ENCODE assay signal across 8 mouse cellular contexts in the genomic region with DNA sequence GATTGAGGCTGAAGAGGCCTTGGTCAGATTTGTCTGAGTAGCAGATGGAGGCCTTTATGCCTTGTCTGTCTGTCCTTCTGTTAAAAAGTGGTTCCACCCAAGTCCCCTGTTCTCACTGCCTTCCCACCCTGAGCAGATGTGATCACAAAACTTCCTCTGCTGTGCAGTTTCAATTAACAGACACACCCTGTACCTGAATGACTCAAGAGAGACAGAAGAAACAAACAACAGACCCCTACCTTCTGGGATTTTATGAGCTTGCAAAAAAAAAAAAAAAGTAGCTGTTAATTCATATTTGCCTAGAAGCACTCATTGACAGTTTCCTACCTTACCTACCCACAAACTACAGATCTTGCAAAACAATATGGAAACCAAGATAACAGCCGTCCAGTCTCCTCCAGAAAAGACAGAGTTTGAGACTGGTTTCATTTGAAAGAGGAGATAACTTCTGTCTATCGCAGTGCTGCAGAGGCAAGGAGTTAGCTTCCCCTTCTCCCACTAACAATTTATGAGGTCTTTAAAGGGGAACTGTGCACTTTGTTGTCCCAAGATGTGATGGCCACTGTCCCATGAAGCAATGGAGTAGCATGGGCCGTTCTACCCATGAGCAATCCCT. TPM values are rescaled to one million over a fixed set of nuclear protein-coding genes. Genes with fewer than 3 reads are reported as not detected.
DNase-seq lines count a peak whose midpoint lies in the region; ATAC-seq and TF ChIP-seq lines count a peak whose summit lies in the region.

No protein-coding gene starts in this region.

- TF ChIP-seq CTCF in forebrain, postnatal 0 days (IDR thresholded peaks at IDR 0.05; ENCODE audit: low read depth): no peak

- no peaks in the 10 kb centered on the region for H3K4me1 ChIP-seq in forebrain, postnatal 0 days (ENCODE audit: insufficient read depth)
- peaks cover 60% of the 10 kb centered on the region for H3K4me1 ChIP-seq in liver, embryonic 12.5 days

- ATAC-seq in forebrain, postnatal 0 days: no peak
- peak; percentile 71 for ATAC-seq in liver, embryonic 12.5 days

- 0 out of 2 replicates have a peak overlapping the region, but pooled peaks have one; percentile 45 for H3K9ac ChIP-seq in forebrain, postnatal 0 days
- peak overlapping the region; percentile 75 for H3K9ac ChIP-seq in liver, embryonic 12.5 days

- 82% methylated on average over 3 of the region's 3 CpGs for WGBS in forebrain, postnatal 0 days
- 12% methylated on average over 3 of the region's 3 CpGs for WGBS in liver, embryonic 12.5 days (ENCODE audit: insufficient replicate concordance)

- H3K27me3 ChIP-seq in forebrain, postnatal 0 days (ENCODE audit: insufficient read depth, low read length): peaks cover 3% of the 10 kb centered on the region
- no peaks in the 10 kb centered on the region for H3K27me3 ChIP-seq in liver, embryonic 12.5 days (replicated peaks)

- H3K4me2 ChIP-seq in forebrain, postnatal 0 days (ENCODE audit: low read depth): peak overlapping the region; percentile 93
- H3K4me2 ChIP-seq in liver, embryonic 12.5 days: peak overlapping the region; percentile 97

- peak overlapping the region; percentile 56; the same call in 1 of the 2 replicates for H3K4me3 ChIP-seq in forebrain, postnatal 0 days (ENCODE audit: low read depth, low read length)
- H3K4me3 ChIP-seq in liver, embryonic 12.5 days: peak overlapping the region; percentile 68

- DNase-seq in 416B (ENCODE audit: low read depth): peak; percentile 73
- DNase-seq in CD4-positive, CD25-positive, alpha-beta regulatory T cell, adult 2 months (ENCODE audit: low read depth, low spot score): peak; percentile 61
- DNase-seq in forebrain, postnatal 0 days: no peak
- no peak for DNase-seq in ovary, postnatal 36 days (ENCODE audit: low spot score)
- no peak for DNase-seq in gastrocnemius, postnatal 10 days
- no peak for DNase-seq in cerebellum, postnatal 25 days
- no peak for DNase-seq in urinary bladder, postnatal 14 days (ENCODE audit: low spot score)

- H3K27ac ChIP-seq in forebrain, postnatal 0 days (ENCODE audit: low read depth, low read length): no peak overlapping the region
- peak overlapping the region; percentile 88 for H3K27ac ChIP-seq in liver, embryonic 12.5 days

- no peaks in the 10 kb centered on the region for H3K36me3 ChIP-seq in forebrain, postnatal 0 days (ENCODE audit: insufficient read depth)
- peaks cover 15% of the 10 kb centered on the region for H3K36me3 ChIP-seq in liver, embryonic 12.5 days

- H3K9me3 ChIP-seq in forebrain, postnatal 0 days (ENCODE audit: low read length): no peaks in the 10 kb centered on the region
- no peaks in the 10 kb centered on the region for H3K9me3 ChIP-seq in liver, embryonic 12.5 days (replicated peaks)

RNA-seq across cellular contexts. Expression of a gene that starts 1.1 kb away (rescaled TPM):
- total RNA-seq in forebrain, postnatal 0 days (2014; rRNA removed): 31.2 and 38.7 TPM in 2 replicates
- polyA plus RNA-seq in forebrain, postnatal 0 days (2015; fragmentation: Nextera tagmentation; extraction: Ambion mirVana): 25.9 and 31.7 TPM in 2 replicates
- 10.0 and 10.5 TPM in 2 replicates for polyA plus RNA-seq in liver, embryonic 12.5 days (2016; fragmentation: Nextera tagmentation; extraction: Ambion mirVana)
- total RNA-seq in gastrocnemius, postnatal 10 days (2021): 10 to 100 TPM; 23.5 to 29.2 TPM

Comparison
In these comparisons a context has a peak if more than half of its experiments do, and no peak if none do; other contexts are left out.
1. DNase-seq: peak in 416B (single experiment) and CD4-positive, CD25-positive, alpha-beta regulatory T cell, adult 2 months (single experiment); none in forebrain, postnatal 0 days (single experiment), ovary, postnatal 36 days (single experiment), gastrocnemius, postnatal 10 days (single experiment), cerebellum, postnatal 25 days (0 of 2) and urinary bladder, postnatal 14 days (single experiment).